Mouse (Mus musculus): Measurements from ENCODE around the gene Nup107.

Nup107 gene

DNA sequence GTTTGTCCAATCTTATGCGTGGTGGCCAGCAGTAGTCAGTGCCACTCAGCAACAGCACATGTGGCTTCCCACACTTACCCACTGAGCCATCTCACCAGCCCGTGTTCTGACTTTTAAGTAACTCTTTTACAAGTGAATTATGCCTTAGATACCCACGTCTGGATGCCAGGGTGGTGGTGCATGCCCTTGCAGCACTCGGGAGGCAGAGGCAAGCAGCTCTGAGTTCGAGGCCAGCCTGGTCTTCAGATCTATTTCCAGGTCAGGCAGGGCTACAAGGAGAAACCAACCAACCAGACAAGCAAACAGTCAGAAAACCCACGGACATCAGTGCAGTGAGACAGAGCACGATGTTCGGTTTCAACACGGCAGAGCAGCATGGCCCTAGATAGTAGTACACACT lies 9.4 kb upstream of the Nup107 start:
- no peak for DNase-seq (ENCODE audit: low read depth, low spot score)

DNA sequence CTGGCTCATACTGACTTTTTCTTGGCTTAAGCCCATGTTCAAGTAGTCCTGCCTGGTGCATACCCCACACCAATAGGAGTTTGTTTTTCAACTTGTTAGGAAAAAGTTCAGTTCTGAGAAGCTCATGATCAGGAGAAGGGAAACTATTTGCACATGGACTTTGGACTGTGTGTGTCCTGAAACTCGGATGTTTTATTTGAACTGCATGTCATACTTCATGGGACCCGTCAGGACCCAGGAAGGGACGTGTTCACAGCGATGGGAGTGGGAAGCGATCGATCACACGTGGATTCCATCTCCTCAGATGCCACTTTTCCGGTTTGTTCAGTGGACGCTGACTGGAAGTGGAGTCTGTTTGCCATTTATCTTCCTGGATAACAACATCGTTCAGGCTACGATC lies 7.3 kb upstream of the Nup107 start:
- no peak for DNase-seq (ENCODE audit: low read depth, low spot score)

GRCm38 (mm10) chr10:117798436-117799035 lies 6.0 kb upstream of the Nup107 start:
- no peak for DNase-seq (ENCODE audit: low read depth, low spot score)

- no peak for DNase-seq (ENCODE audit: low read depth, low spot score)
These were observed 5.2 kb upstream of the Nup107 start for GRCm38 (mm10) chr10:117797684-117798083.

DNA sequence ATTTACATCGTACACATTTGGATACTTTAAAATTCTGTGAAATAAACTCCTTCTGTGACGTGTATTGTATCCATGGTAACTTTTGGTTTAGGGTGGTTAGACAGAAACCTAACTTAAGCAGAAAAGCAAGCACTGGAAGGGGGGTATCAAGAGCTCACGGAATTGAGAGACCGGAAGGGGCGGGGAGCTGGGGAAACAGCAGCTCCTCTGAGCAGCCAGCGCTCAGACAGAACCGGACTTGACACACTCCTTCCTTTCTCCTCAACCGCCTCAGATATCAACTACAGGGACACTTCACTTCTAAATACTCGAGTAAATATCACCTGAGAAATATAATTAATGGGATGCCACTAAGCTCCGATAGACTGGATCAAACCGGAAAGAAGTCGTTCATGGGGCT lies 4.6 kb upstream of the Nup107 start:
- DNase-seq (ENCODE audit: low read depth, low spot score): no peak

DNA sequence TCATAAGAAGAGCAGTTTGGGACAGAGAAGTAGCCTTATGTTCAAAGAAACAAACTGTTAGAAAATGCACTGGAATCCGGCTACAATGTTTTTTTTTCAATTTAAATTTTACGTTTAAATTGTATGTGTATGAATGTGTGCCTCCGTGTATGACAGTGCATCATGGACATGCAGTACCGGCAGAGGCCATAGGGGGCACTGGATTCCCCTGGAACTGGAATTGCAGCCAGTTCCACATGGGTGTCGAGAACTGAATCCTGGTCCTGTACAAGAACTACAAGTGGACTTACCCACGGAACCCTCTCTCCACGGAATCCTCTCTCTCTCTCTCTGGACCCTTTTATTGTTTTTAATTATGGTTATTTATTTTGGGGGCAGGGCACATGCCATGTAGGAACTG lies 3.7 kb upstream of the Nup107 start:
- DNase-seq (ENCODE audit: low read depth, low spot score): no peak

GRCm38 (mm10) chr10:117795206-117795605 lies 2.7 kb upstream of the Nup107 start:
- no peak for DNase-seq (ENCODE audit: low read depth, low spot score)

DNA sequence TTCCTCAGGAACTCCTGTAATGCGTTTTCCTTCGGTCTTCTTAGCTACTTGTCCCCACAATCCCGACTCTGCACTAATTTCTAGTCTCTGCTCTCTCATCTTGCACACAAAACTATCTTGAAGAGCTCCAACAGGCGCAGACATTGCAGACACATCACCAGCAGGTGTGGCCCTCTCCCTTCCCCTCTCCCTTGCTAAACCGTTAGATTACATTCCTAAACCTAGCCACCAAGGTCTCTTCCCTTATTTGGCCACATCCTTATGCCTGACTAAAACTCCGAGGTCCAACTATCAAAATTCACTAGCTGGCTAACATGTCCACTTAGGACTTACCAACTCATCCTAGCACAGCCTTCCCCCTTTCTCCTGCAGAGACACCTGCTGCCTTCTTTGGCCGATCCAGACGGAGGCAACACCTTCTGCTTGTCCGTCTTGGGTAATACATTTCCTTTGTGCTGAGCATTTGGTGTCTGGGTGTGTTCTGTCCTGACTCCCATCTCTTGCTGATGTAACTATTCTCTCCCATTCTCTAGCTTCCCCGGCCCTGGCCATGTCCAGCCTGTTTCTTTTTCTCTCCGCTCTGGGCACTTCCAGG lies 1.0 kb upstream of the Nup107 start:
- DNase-seq (ENCODE audit: low read depth, low spot score): peak; percentile 7

DNA sequence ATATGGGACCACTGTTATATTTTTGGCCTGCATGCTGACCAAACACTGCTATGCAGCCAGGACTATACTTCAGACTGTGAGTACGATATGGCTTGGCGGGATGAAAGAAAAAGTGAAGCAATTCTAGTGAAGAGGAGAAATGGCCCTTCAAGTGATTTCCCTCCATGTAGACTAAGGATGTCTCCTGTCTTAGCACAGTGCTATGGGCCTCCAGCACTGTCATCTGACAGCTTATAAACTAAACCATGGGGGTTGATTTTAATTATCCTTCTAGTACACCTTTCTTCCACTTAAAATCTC lies 1.4 kb downstream of the Nup107 start:
- no peak for DNase-seq (ENCODE audit: low read depth, low spot score)

GRCm38 (mm10) chr10:117790421-117791170 lies 1.9 kb downstream of the Nup107 start:
- DNase-seq (ENCODE audit: low read depth, low spot score): no peak

DNA sequence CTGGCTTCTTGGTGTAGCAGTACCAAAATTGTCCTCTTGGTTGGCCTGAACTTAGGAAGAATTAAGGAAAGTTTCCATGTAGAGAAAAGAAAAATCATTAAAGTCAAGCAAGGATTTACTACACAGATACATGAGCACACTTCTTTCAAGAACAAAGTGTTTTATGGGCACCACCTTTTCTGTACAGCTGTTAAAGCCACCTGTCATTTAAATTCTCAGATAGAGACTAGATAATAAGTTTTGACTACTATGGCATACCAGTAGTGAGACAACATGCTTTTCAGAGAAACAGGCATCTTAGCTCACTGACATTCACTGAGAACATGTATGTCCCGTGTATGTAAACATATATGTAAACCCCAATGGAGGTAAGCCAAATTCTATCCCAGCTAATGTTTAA lies 2.5 kb downstream of the Nup107 start:
- no peak for DNase-seq (ENCODE audit: low read depth, low spot score)

DNA sequence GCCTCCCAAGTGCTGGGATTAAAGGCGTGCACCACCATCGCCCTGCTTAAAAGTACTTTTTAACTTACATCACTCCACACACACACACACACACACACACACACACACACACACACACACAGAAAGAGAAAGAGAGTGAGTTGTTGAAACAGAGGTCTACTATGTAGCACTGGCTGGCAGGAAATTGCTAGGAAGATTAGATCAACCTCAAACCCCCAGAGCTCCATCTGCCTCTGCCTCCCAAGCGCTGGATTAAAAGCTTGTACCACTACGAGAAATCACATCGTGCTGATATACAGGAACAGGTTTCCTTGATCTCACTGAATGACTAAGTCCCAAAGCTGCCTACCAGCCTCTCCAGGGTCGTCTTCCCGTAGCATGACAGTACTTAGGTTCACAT lies 7.9 kb downstream of the Nup107 start:
- no peak for DNase-seq (ENCODE audit: low read depth, low spot score)

GRCm38 (mm10) chr10:117783786-117784420 lies 8.6 kb downstream of the Nup107 start:
- DNase-seq (ENCODE audit: low read depth, low spot score): no peak

GRCm38 (mm10) chr10:117782491-117783260 lies 9.8 kb downstream of the Nup107 start:
- DNase-seq (ENCODE audit: low read depth, low spot score): no peak

GRCm38 (mm10) chr10:117782056-117782455 lies 10.4 kb downstream of the Nup107 start:
- DNase-seq (ENCODE audit: low read depth, low spot score): no peak

GRCm38 (mm10) chr10:117781021-117781725 lies 11.3 kb downstream of the Nup107 start:
- no peak for DNase-seq (ENCODE audit: low read depth, low spot score)

- DNase-seq (ENCODE audit: low read depth, low spot score): no peak
These were observed 12.1 kb downstream of the Nup107 start for GRCm38 (mm10) chr10:117780306-117780911.

DNA sequence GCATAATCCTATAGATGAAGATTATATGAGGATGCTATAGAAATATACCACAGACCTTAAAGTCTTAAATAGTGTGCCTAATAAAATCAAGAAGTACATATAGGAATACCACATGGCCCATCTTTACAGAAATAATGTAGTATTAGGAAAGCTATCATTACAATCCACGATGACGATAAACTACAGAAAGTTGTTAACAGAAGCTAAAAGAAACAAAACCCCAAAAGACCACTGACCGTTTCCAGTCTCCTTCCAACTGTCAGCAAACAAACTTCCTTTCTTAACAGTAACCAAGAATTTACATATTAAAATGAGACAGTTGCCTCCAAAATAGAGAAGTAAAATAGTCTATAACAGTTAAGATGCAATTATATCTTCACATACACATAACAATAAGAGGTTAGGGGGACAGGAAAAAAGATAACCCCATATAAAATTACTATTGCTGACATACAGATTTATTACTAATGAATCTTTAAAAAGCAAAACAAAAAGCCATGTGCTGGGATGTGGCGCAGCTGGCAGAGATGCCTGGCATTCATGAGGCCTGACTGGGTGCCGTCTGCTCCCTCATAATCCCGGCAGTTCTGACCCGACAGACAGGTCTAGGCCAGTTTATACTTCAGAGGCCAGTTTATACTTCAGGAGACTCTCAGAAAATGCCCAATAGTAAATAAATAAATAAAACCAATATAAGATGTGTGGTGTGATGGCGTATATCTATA lies 12.8 kb downstream of the Nup107 start:
- no peak for DNase-seq (ENCODE audit: low read depth, low spot score)

DNA sequence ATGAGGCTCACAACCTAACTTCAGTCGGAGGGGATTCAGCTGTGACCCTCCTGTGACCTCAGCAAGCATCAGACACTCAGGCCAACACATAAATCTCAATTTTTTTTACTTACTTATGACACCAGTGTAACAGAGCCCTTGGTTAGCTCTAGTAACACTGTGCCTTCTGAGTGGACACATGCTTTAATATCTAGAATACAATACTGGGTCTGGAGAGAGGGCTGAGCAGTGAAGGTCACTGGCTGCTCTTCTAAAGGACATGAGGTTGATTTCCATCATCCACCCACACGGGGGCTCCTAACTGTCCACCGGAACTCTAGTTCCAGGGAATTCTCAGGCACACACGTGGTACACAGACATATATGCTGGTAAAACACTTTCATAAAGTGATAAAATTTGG lies 13.6 kb downstream of the Nup107 start:
- DNase-seq (ENCODE audit: low read depth, low spot score): no peak

GRCm38 (mm10) chr10:117778328-117778910 lies 14.1 kb downstream of the Nup107 start:
- DNase-seq (ENCODE audit: low read depth, low spot score): no peak
